Mouse (Mus musculus): Measurements from ENCODE around the gene Map3k10. TPM values are rescaled to one million over a fixed set of nuclear protein-coding genes. Genes with fewer than 3 reads are reported as not detected.

Map3k10 gene
- 31.4 TPM for polyA plus RNA-seq (2012; fragmentation: generic; extraction: Trizol)
- long read RNA-seq, experiment 1, partial matches to known transcripts: 0 of 5 reads
- long read RNA-seq, experiment 1, other reads (novel, unspliced or antisense): 2 of 5 reads
- long read RNA-seq, experiment 2: 0 reads

GRCm38 (mm10) chr7:27674522-27675221 lies at the start of gene Map3k10:
Map3k10 (minus strand) TSS chr7:27674598.
- TF ChIP-seq MYOG (IDR thresholded peaks at IDR 0.05; ENCODE audit: control insufficient read depth, extremely low read depth, insufficient read length) (no peak), CTCF (IDR thresholded peaks at IDR 0.05; ENCODE audit: control insufficient read depth, insufficient read depth, insufficient read length) (no peak), FOSL1 (IDR thresholded peaks at IDR 0.05; ENCODE audit: insufficient read depth, low read length, poor library complexity, severe bottlenecking) (no peak), MYOD1 (IDR thresholded peaks at IDR 0.05; ENCODE audit: control insufficient read depth, insufficient read length, low read depth) (no peak), CEBPB (IDR thresholded peaks at IDR 0.05; ENCODE audit: low read depth) (no peak), USF1 (IDR thresholded peaks at IDR 0.05; ENCODE audit: low read depth) (no peak), MAX (IDR thresholded peaks at IDR 0.05) (no peak)
- H3K27me3 ChIP-seq (ENCODE audit: control insufficient read depth, insufficient read depth, insufficient read length): no peaks in the 10 kb centered on the region
- H3K79me2 ChIP-seq (ENCODE audit: control insufficient read depth, insufficient read depth): peaks cover 19% of the 10 kb centered on the region
- H3ac ChIP-seq (ENCODE audit: control insufficient read depth, insufficient read length, low read depth): peak within 1 kb of the TSS; percentile 49
- H3K36me3 ChIP-seq (ENCODE audit: control insufficient read depth, insufficient read depth): no peaks in the 10 kb centered on the region
- peaks cover 2% of the 10 kb centered on the region for H3K79me3 ChIP-seq (ENCODE audit: low read depth)
- peak within 1 kb of the TSS; percentile 53 for H3K4me3 ChIP-seq (ENCODE audit: insufficient read depth, poor library complexity, severe bottlenecking)

- no peak overlapping the region for H3ac ChIP-seq (ENCODE audit: control insufficient read depth, insufficient read length, low read depth)
- no peak for TF ChIP-seq FOSL1 (IDR thresholded peaks at IDR 0.05; ENCODE audit: insufficient read depth, low read length, poor library complexity, severe bottlenecking)
- no peak for TF ChIP-seq MAX (IDR thresholded peaks at IDR 0.05)
- TF ChIP-seq CTCF (IDR thresholded peaks at IDR 0.05; ENCODE audit: control insufficient read depth, insufficient read depth, insufficient read length): no peak
- TF ChIP-seq MYOG (IDR thresholded peaks at IDR 0.05; ENCODE audit: control insufficient read depth, extremely low read depth, insufficient read length): no peak
- no peak for TF ChIP-seq MYOD1 (IDR thresholded peaks at IDR 0.05; ENCODE audit: control insufficient read depth, insufficient read length, low read depth)
- TF ChIP-seq USF1 (IDR thresholded peaks at IDR 0.05; ENCODE audit: low read depth): no peak
- TF ChIP-seq CEBPB (IDR thresholded peaks at IDR 0.05; ENCODE audit: low read depth): no peak
- no peaks in the 10 kb centered on the region for H3K36me3 ChIP-seq (ENCODE audit: control insufficient read depth, insufficient read depth)
- no peaks in the 10 kb centered on the region for H3K27me3 ChIP-seq (ENCODE audit: control insufficient read depth, insufficient read depth, insufficient read length)
- H3K79me3 ChIP-seq (ENCODE audit: low read depth): no peaks in the 10 kb centered on the region
- no peak overlapping the region for H3K4me3 ChIP-seq (ENCODE audit: insufficient read depth, poor library complexity, severe bottlenecking)
- no peaks in the 10 kb centered on the region for H3K79me2 ChIP-seq (ENCODE audit: control insufficient read depth, insufficient read depth)
These were observed 47.6 kb upstream of the Map3k10 start for GRCm38 (mm10) chr7:27721951-27722350.

- no peak overlapping the region for H3K4me3 ChIP-seq (ENCODE audit: insufficient read depth, poor library complexity, severe bottlenecking)
- H3K36me3 ChIP-seq (ENCODE audit: control insufficient read depth, insufficient read depth): no peaks in the 10 kb centered on the region
- TF ChIP-seq USF1 (IDR thresholded peaks at IDR 0.05; ENCODE audit: low read depth): no peak
- no peak for TF ChIP-seq FOSL1 (IDR thresholded peaks at IDR 0.05; ENCODE audit: insufficient read depth, low read length, poor library complexity, severe bottlenecking)
- no peak for TF ChIP-seq MYOD1 (IDR thresholded peaks at IDR 0.05; ENCODE audit: control insufficient read depth, insufficient read length, low read depth)
- no peak for TF ChIP-seq CEBPB (IDR thresholded peaks at IDR 0.05; ENCODE audit: low read depth)
- TF ChIP-seq MYOG (IDR thresholded peaks at IDR 0.05; ENCODE audit: control insufficient read depth, extremely low read depth, insufficient read length): no peak
- no peak for TF ChIP-seq CTCF (IDR thresholded peaks at IDR 0.05; ENCODE audit: control insufficient read depth, insufficient read depth, insufficient read length)
- no peak for TF ChIP-seq MAX (IDR thresholded peaks at IDR 0.05)
- no peaks in the 10 kb centered on the region for H3K79me2 ChIP-seq (ENCODE audit: control insufficient read depth, insufficient read depth)
- no peak overlapping the region for H3ac ChIP-seq (ENCODE audit: control insufficient read depth, insufficient read length, low read depth)
- no peaks in the 10 kb centered on the region for H3K27me3 ChIP-seq (ENCODE audit: control insufficient read depth, insufficient read depth, insufficient read length)
- no peaks in the 10 kb centered on the region for H3K79me3 ChIP-seq (ENCODE audit: low read depth)
These were observed 36.0 kb upstream of the Map3k10 start for GRCm38 (mm10) chr7:27710402-27710801.

- H3K79me3 ChIP-seq (ENCODE audit: low read depth): no peaks in the 10 kb centered on the region
- H3K27me3 ChIP-seq (ENCODE audit: control insufficient read depth, insufficient read depth, insufficient read length): no peaks in the 10 kb centered on the region
- H3K79me2 ChIP-seq (ENCODE audit: control insufficient read depth, insufficient read depth): no peaks in the 10 kb centered on the region
- H3K4me3 ChIP-seq (ENCODE audit: insufficient read depth, poor library complexity, severe bottlenecking): no peak overlapping the region
- TF ChIP-seq CTCF (IDR thresholded peaks at IDR 0.05; ENCODE audit: control insufficient read depth, insufficient read depth, insufficient read length) (no peak), FOSL1 (IDR thresholded peaks at IDR 0.05; ENCODE audit: insufficient read depth, low read length, poor library complexity, severe bottlenecking) (no peak), MYOD1 (IDR thresholded peaks at IDR 0.05; ENCODE audit: control insufficient read depth, insufficient read length, low read depth) (no peak), USF1 (IDR thresholded peaks at IDR 0.05; ENCODE audit: low read depth) (no peak), CEBPB (IDR thresholded peaks at IDR 0.05; ENCODE audit: low read depth) (no peak), MAX (IDR thresholded peaks at IDR 0.05) (no peak), MYOG (IDR thresholded peaks at IDR 0.05; ENCODE audit: control insufficient read depth, extremely low read depth, insufficient read length) (no peak)
- H3ac ChIP-seq (ENCODE audit: control insufficient read depth, insufficient read length, low read depth): no peak overlapping the region
- no peaks in the 10 kb centered on the region for H3K36me3 ChIP-seq (ENCODE audit: control insufficient read depth, insufficient read depth)
These were observed 22.3 kb upstream of the Map3k10 start for GRCm38 (mm10) chr7:27696711-27697110.

- peak; percentile 42 for TF ChIP-seq CTCF (IDR thresholded peaks at IDR 0.05; ENCODE audit: control insufficient read depth, insufficient read depth, insufficient read length)
- TF ChIP-seq MAX (IDR thresholded peaks at IDR 0.05): no peak
- TF ChIP-seq MYOD1 (IDR thresholded peaks at IDR 0.05; ENCODE audit: control insufficient read depth, insufficient read length, low read depth): no peak
- TF ChIP-seq MYOG (IDR thresholded peaks at IDR 0.05; ENCODE audit: control insufficient read depth, extremely low read depth, insufficient read length): no peak
- H3ac ChIP-seq (ENCODE audit: control insufficient read depth, insufficient read length, low read depth): no peak overlapping the region
- no peak overlapping the region for H3K4me3 ChIP-seq (ENCODE audit: insufficient read depth, poor library complexity, severe bottlenecking)
- no peaks in the 10 kb centered on the region for H3K79me3 ChIP-seq (ENCODE audit: low read depth)
- H3K36me3 ChIP-seq (ENCODE audit: control insufficient read depth, insufficient read depth): no peaks in the 10 kb centered on the region
- no peaks in the 10 kb centered on the region for H3K27me3 ChIP-seq (ENCODE audit: control insufficient read depth, insufficient read depth, insufficient read length)
- H3K79me2 ChIP-seq (ENCODE audit: control insufficient read depth, insufficient read depth): no peaks in the 10 kb centered on the region
These were observed 16.7 kb upstream of the Map3k10 start for GRCm38 (mm10) chr7:27691076-27691475.
